Mouse (Mus musculus) G1E-ER4 (cell line): Measurements from ENCODE around the gene Atg7. TPM values are rescaled to one million over a fixed set of nuclear protein-coding genes. Genes with fewer than 3 reads are reported as not detected.

Experiments
- GATA1 ChIP-seq: IDR thresholded peaks from one replicate; pipeline ENCODE4 v1.8.0; 2012; ENCODE audit warnings: low read length, inconsistent platforms
- polyA plus RNA-seq: library from polyadenylated mRNA; stranded (reverse); fragments of >175 nt; gene quantifications from 2 replicates; pipeline ENCODE4 v1.2.3, GENCODE M21; 2012

Atg7 gene
- polyA plus RNA-seq, 1 experiment = 42.4 TPM

- TF ChIP-seq GATA1 = no peak
Observed at GRCm38 (mm10) chr6:114812322-114812721, 169.4 kb downstream of the Atg7 start.

- TF ChIP-seq GATA1 = no peak
Observed at GRCm38 (mm10) chr6:114812779-114813178, 169.9 kb downstream of the Atg7 start.

- no peak for TF ChIP-seq GATA1
Observed at GRCm38 (mm10) chr6:114814199-114814881, 171.4 kb downstream of the Atg7 start.

- no peak for TF ChIP-seq GATA1
Observed at GRCm38 (mm10) chr6:114814882-114815650, 172.2 kb downstream of the Atg7 start.

GRCm38 (mm10) chr6:114817948-114818347, 175.1 kb downstream of the Atg7 start:
- no peak for TF ChIP-seq GATA1

- TF ChIP-seq GATA1 = no peak
Observed at GRCm38 (mm10) chr6:114818471-114818870, 175.6 kb downstream of the Atg7 start.

GRCm38 (mm10) chr6:114819971-114820481, 177.1 kb downstream of the Atg7 start:
- no peak for TF ChIP-seq GATA1

- no peak for TF ChIP-seq GATA1
Observed at GRCm38 (mm10) chr6:114821646-114822045, 178.7 kb downstream of the Atg7 start.

GRCm38 (mm10) chr6:114826889-114827288, 184.0 kb downstream of the Atg7 start:
- TF ChIP-seq GATA1 = no peak

GRCm38 (mm10) chr6:114829660-114830438, 187.0 kb downstream of the Atg7 start:
- TF ChIP-seq GATA1 = no peak

- no peak for TF ChIP-seq GATA1
Observed at GRCm38 (mm10) chr6:114831807-114832206, 188.9 kb downstream of the Atg7 start.

- TF ChIP-seq GATA1 = no peak
Observed at GRCm38 (mm10) chr6:114833058-114833685, 190.3 kb downstream of the Atg7 start.

GRCm38 (mm10) chr6:114833791-114834346, 191.0 kb downstream of the Atg7 start:
- no peak for TF ChIP-seq GATA1

- TF ChIP-seq GATA1 = no peak
Observed at GRCm38 (mm10) chr6:114835344-114835743, 192.4 kb downstream of the Atg7 start.

- no peak for TF ChIP-seq GATA1
Observed at GRCm38 (mm10) chr6:114835752-114836151, 192.9 kb downstream of the Atg7 start.
